8 mouse cellular contexts compared by ENCODE assay signal in the genomic region with DNA sequence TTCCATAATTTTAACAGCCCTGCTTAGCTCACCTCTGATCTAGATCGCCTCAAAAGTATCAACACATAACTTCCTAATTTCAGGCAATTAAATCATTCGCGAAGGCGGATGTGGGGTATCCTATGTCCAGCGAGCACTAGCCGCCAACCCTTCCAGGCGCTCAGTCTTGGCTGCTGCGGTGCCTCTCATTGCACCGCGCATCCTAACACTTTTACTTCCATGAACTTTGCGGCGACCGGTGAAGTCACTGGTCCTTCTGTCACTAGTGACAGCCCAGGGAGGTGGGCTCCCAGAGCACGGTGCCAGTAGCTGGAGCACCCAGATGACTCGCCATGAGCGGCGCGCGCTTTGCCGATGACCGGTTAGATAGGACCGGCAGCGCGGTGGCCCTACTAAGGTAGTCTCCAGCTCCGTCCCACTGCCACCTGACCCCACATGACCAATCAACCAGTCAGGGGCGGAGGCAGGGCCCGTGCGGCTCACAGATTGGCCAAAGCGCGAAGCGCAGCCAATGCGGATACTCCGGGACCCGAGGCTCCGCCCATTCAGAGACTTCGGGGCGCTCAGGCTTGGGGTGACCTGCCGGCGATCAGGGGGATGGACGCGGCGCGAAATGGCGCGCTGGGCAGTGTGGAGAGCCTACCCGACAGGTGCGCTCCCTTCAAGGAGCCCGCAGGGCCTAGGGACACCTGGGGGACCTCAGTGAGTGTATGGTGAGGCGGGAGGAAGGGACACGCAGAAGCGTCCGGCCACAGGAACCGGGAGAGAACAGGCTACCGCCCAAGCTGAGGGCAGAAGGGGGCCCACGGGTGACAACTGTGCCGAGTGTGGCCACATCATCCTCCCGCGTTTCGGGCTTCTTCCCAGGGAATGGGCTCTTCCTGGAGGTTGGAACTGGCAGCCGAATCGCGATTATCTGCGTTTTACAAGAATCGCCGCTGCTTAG. TPM values are rescaled to one million over a fixed set of nuclear protein-coding genes. Genes with fewer than 3 reads are reported as not detected.
DNase-seq lines count a peak whose midpoint lies in the region; ATAC-seq and TF ChIP-seq lines count a peak whose summit lies in the region.

A gene (plus strand): TSS at position 540 of the 946 bp plus-strand sequence.

- peak; percentile 97 for ATAC-seq in CD4-positive, CD25-positive, alpha-beta regulatory T cell, adult 4 months
- peak; percentile 100 for ATAC-seq in heart, embryonic 15.5 days (replicated peaks; ENCODE audit: insufficient number of reproducible peaks, insufficient read depth, low FRiP score, low read depth)
- ATAC-seq in liver, embryonic 14.5 days (ENCODE audit: insufficient read depth): peak; percentile 100
- peak; percentile 99 for ATAC-seq in neural tube, embryonic 11.5 days (ENCODE audit: insufficient read depth, low FRiP score, low TSS enrichment)
- ATAC-seq in stomach, postnatal 0 days (ENCODE audit: low FRiP score, low TSS enrichment): peak; percentile 99

- H3K4me3 ChIP-seq in forebrain, embryonic 10.5 days: peak within 1 kb of the TSS; percentile 90
- peak within 1 kb of the TSS; percentile 66 for H3K4me3 ChIP-seq in heart, embryonic 15.5 days
- peak within 1 kb of the TSS; percentile 81 to 89 for H3K4me3 ChIP-seq in liver, embryonic 14.5 days (ENCODE audit: insufficient read depth in 1 of 2, low read depth in 2 of 2, low read length in 2 of 2)
- peak within 1 kb of the TSS; percentile 77 for H3K4me3 ChIP-seq in neural tube, embryonic 11.5 days (ENCODE audit: low read depth, low read length)
- peak within 1 kb of the TSS; percentile 80 for H3K4me3 ChIP-seq in stomach, postnatal 0 days (ENCODE audit: low read depth, low read length)

- peak within 1 kb of the TSS; percentile 87 for H3K27ac ChIP-seq in forebrain, embryonic 10.5 days
- 0 out of 2 replicates have a peak within 1 kb of the TSS, but pooled peaks have one; percentile 12 for H3K27ac ChIP-seq in heart, embryonic 15.5 days
- H3K27ac ChIP-seq in liver, embryonic 14.5 days: peak within 1 kb of the TSS; percentile 54
- no peak within 1 kb of the TSS for H3K27ac ChIP-seq in neural tube, embryonic 11.5 days (ENCODE audit: low read depth, low read length)
- H3K27ac ChIP-seq in stomach, postnatal 0 days (replicated peaks): peak within 1 kb of the TSS; percentile 45; the same call in 1 of the 2 replicates

- H3K9ac ChIP-seq in heart, embryonic 15.5 days: peak within 1 kb of the TSS; percentile 72
- H3K9ac ChIP-seq in liver, embryonic 14.5 days (replicated peaks): peak within 1 kb of the TSS; percentile 76
- peak within 1 kb of the TSS; percentile 79 for H3K9ac ChIP-seq in neural tube, embryonic 11.5 days (ENCODE audit: low read length)
- peak within 1 kb of the TSS; percentile 81 for H3K9ac ChIP-seq in stomach, postnatal 0 days (ENCODE audit: low read length)

- H3K4me2 ChIP-seq in heart, embryonic 15.5 days: peak within 1 kb of the TSS; percentile 74
- peak within 1 kb of the TSS; percentile 97 for H3K4me2 ChIP-seq in liver, embryonic 14.5 days (ENCODE audit: low read depth)
- H3K4me2 ChIP-seq in neural tube, embryonic 11.5 days (ENCODE audit: low read depth): peak within 1 kb of the TSS; percentile 66
- peak within 1 kb of the TSS; percentile 81 for H3K4me2 ChIP-seq in stomach, postnatal 0 days (replicated peaks; ENCODE audit: low read depth)

- H3K36me3 ChIP-seq in forebrain, embryonic 10.5 days (replicated peaks): peaks cover 23% of the 10 kb centered on the region
- no peaks in the 10 kb centered on the region for H3K36me3 ChIP-seq in heart, embryonic 15.5 days
- peaks cover 4% of the 10 kb centered on the region for H3K36me3 ChIP-seq in liver, embryonic 14.5 days (replicated peaks; ENCODE audit: control insufficient read depth, insufficient read depth, low read depth)
- peaks cover 1% of the 10 kb centered on the region; the same call in 1 of the 2 replicates for H3K36me3 ChIP-seq in neural tube, embryonic 11.5 days (ENCODE audit: control insufficient read depth, insufficient read depth, low read length)
- H3K36me3 ChIP-seq in stomach, postnatal 0 days (ENCODE audit: control insufficient read depth, insufficient read depth, low read length): no peaks in the 10 kb centered on the region

- no peak for TF ChIP-seq EP300 in liver, embryonic 14.5 days (IDR thresholded peaks at IDR 0.05; ENCODE audit: low read depth)
- TF ChIP-seq EP300 in stomach, postnatal 0 days (optimal IDR thresholded peaks at IDR 0.05): no peak

- H3K27me3 ChIP-seq in forebrain, embryonic 10.5 days (ENCODE audit: poor library complexity, severe bottlenecking): no peaks in the 10 kb centered on the region
- H3K27me3 ChIP-seq in heart, embryonic 15.5 days: no peaks in the 10 kb centered on the region
- H3K27me3 ChIP-seq in liver, embryonic 14.5 days (ENCODE audit: control insufficient read depth, insufficient read depth, low read length): no peaks in the 10 kb centered on the region
- H3K27me3 ChIP-seq in neural tube, embryonic 11.5 days (ENCODE audit: control insufficient read depth, insufficient read depth, low read length): no peaks in the 10 kb centered on the region
- no peaks in the 10 kb centered on the region for H3K27me3 ChIP-seq in stomach, postnatal 0 days (ENCODE audit: control insufficient read depth, insufficient read depth, low read length)

- peak; percentile 91 for DNase-seq in c-Kit-positive CD71-negative TER-119-negative erythroid progenitor cells, embryonic 14.5 days (ENCODE audit: low read depth)
- peak; percentile 92 for DNase-seq in forebrain, embryonic 10.5 days (ENCODE audit: extremely low spot score, low spot score)
- peak; percentile 97 to 99 for DNase-seq in kidney, postnatal 25 days
- DNase-seq in liver, embryonic 14.5 days (ENCODE audit: low read depth in 3 of 3, low spot score in 3 of 3): peak; percentile 91 to 96 (median 94)
- peak; percentile 92 for DNase-seq in neural tube, embryonic 11.5 days (ENCODE audit: low spot score)
- DNase-seq in stomach, postnatal 0 days (ENCODE audit: low spot score): peak; percentile 96

- TF ChIP-seq CTCF in liver, embryonic 14.5 days (IDR thresholded peaks at IDR 0.05; ENCODE audit: low read depth): peak; percentile 57
- TF ChIP-seq CTCF in stomach, postnatal 0 days (IDR thresholded peaks at IDR 0.05; ENCODE audit: low read depth): peak; percentile 16; the same call in 1 of the 2 replicates

- no peaks in the 10 kb centered on the region for H3K9me3 ChIP-seq in forebrain, embryonic 10.5 days
- H3K9me3 ChIP-seq in heart, embryonic 15.5 days (replicated peaks): no peaks in the 10 kb centered on the region
- H3K9me3 ChIP-seq in liver, embryonic 14.5 days (ENCODE audit: control insufficient read depth, low read length): no peaks in the 10 kb centered on the region
- no peaks in the 10 kb centered on the region for H3K9me3 ChIP-seq in neural tube, embryonic 11.5 days (ENCODE audit: control insufficient read depth, low read length)
- no peaks in the 10 kb centered on the region for H3K9me3 ChIP-seq in stomach, postnatal 0 days (ENCODE audit: control insufficient read depth, low read length)

- H3K4me1 ChIP-seq in forebrain, embryonic 10.5 days: peaks cover 19% of the 10 kb centered on the region
- peaks cover 11% of the 10 kb centered on the region for H3K4me1 ChIP-seq in heart, embryonic 15.5 days (replicated peaks)
- peaks cover 19 to 34% of the 10 kb centered on the region in 2 experiments for H3K4me1 ChIP-seq in liver, embryonic 14.5 days (replicated peaks; ENCODE audit: control insufficient read depth in 2 of 2, insufficient read depth in 2 of 2, low read length in 1 of 2)
- H3K4me1 ChIP-seq in neural tube, embryonic 11.5 days (ENCODE audit: control insufficient read depth, insufficient read depth, low read length): 0 out of 2 replicates have a peak, but pooled peaks cover 2% of the 10 kb centered on the region
- no peaks in the 10 kb centered on the region for H3K4me1 ChIP-seq in stomach, postnatal 0 days (replicated peaks; ENCODE audit: control insufficient read depth, insufficient read depth)

- under 1% methylated on average over 62 of the region's 65 CpGs for whole genome bisulfite sequencing in forebrain, embryonic 10.5 days
- WGBS in heart, embryonic 15.5 days: under 1% methylated on average over 62 of the region's 65 CpGs
- WGBS in liver, embryonic 14.5 days (ENCODE audit: insufficient replicate concordance): under 1% methylated on average over 63 of the region's 65 CpGs
- WGBS in neural tube, embryonic 11.5 days: under 1% methylated on average over 55 of the region's 65 CpGs
- WGBS in stomach, postnatal 0 days: under 1% methylated on average over 53 of the region's 65 CpGs

RNA-seq across cellular contexts. Expression of the gene that starts here (rescaled TPM):
- 10 to 100 TPM; 57.1 to 91.0 TPM for polyA plus RNA-seq in CD4-positive, CD25-positive, alpha-beta regulatory T cell, adult 4 months (2017; shearing (Covaris generic))
- 18.5 and 18.7 TPM in 2 replicates for polyA plus RNA-seq in forebrain, embryonic 10.5 days (2016; fragmentation: Nextera tagmentation; extraction: Ambion mirVana)
- polyA plus RNA-seq in heart, embryonic 15.5 days (2015; fragmentation: Nextera tagmentation; extraction: Ambion mirVana): 11.5 and 15.6 TPM in 2 replicates
- 20.7 and 21.0 TPM in 2 replicates for polyA plus RNA-seq in liver, embryonic 14.5 days (2012; rRNA removed)
- 21.0 and 22.6 TPM in 2 replicates for polyA plus RNA-seq in liver, embryonic 14.5 days (2014; fragmentation: Nextera tagmentation; extraction: Ambion mirVana)
- 14.2 and 14.3 TPM in 2 replicates for polyA plus RNA-seq in neural tube, embryonic 11.5 days (2014; fragmentation: Nextera tagmentation; extraction: Ambion mirVana)
- 8.2 and 8.9 TPM in 2 replicates for polyA plus RNA-seq in stomach, postnatal 0 days (2015; fragmentation: Nextera tagmentation; extraction: Ambion mirVana)
